Mouse (Mus musculus): ENCODE data around the gene Rhoj.
"Not testable (repeated sequence)": the region's sequence is repeated elsewhere in the genome, so short reads cannot be mapped to it uniquely, and the experiment has no call there.

Gene Rhoj

DNA sequence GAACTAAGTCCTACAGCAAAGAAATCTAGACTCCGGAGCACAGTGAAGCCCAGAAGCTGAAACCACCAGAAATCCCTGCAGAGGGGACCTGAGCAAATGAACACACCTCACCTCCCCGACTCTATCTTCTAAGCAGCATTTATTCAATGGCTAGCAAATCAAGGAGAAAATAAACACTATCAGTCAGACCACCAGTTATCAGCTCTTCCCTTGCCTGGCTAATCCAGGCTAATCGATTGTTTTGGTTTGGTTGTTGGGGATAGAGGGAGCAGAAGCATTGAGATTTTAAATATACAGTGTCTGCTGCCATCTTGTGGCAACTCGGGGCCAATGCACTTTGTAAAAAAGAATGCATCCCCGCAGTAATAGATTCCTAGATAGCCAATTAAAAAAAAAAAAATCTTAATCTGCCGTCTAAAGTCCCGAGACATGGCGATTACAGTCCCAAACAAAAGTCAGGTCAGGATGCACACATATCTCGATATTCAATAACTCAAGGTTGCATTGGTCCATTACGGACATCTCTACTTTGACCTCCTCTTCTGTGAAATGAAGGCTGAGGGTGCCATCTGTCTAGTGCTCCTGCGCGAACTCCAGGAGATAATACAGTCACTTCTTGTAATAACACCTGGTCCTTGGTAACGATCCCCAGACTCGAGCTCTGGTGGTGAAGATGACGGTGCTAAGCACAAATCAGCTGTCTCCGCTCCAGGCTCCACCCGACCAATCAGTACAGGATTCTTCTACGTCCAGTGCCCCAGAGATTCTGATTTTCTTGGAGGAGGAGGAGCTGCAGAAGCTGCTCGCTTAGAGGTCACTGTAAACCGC, 81.4 kb downstream of the Rhoj start:
- in situ Hi-C loops (cut with MboI, MseI): loop anchor here (5.0 kb wide), 1 partner anchor 1072 kb away; the partner anchor contains the start of gene Gm11042

DNA sequence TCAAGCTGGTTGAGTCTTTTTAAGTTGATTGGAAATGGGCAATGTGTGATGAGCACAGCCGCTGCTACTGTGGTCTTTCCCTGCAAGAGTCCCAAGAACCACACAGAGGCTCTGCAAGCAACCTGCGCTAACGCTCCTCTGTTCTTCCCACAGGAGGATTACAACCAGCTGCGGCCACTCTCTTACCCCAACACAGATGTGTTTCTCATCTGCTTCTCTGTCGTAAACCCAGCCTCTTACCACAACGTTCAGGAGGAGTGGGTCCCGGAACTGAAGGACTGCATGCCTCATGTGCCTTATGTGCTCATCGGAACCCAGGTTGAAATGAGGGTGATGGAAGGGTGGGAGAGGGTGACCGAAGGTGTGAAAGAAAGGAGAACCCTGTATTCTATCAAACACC, 83.4 kb downstream of the Rhoj start:
- in situ Hi-C loops (cut with MboI, MseI): no loop called here

DNA sequence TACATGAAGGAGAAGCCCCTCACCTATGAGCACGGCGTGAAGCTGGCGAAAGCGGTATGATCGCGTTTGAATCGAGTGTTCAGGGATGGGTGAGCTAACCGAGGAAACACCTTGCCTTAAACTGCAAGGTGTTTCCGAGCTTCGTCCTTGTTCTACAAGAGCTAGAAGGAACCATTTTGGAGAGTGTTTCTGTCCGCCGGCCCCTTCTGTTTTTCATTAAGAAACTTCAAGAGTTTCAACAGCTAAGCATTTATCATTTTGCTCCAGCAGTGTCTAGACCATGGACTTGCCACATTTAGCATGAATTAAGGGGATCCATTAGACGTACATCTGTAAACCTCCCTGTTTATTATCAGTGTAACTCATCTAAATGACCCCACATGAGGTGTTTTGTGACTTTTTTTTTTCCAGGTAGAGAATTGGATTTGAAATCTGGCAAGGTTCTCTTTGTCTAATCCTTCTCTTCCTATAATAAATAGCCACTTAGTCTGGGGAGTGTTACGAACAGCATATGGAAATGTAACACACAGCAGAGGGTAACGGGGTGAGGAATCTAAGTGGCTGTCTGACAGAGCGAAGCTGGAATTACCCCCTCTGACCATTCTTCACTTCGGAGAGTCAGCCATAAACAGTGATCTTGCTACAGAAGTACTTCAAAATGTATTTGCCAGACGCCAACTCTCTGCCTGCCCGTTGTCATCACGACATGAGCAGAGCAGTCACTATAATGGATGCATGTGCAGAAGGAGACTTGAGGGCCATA, 86.1 kb downstream of the Rhoj start:
- in situ Hi-C loops (cut with MboI, MseI): no loop called here

DNA sequence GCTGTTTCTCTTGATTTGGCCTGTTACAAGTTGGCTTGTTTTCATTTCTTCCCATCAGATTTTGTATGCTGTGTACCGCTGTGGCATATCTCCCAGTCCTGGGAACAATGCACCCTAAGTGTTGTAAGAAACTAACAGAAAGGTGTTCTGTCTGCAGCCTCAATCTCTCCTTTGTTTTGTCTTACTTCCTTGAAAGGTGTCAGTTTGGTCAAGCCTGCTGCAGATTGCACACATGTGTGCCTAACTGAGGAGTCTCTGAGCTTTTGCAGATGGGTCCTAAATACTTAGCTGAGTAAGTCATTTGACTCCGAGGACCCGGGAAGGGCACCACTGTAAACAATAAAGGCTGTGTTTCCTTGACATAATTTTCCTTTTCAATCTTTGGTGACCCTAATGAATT, 88.5 kb downstream of the Rhoj start:
- in situ Hi-C loops (cut with MboI, MseI): no loop called here

DNA sequence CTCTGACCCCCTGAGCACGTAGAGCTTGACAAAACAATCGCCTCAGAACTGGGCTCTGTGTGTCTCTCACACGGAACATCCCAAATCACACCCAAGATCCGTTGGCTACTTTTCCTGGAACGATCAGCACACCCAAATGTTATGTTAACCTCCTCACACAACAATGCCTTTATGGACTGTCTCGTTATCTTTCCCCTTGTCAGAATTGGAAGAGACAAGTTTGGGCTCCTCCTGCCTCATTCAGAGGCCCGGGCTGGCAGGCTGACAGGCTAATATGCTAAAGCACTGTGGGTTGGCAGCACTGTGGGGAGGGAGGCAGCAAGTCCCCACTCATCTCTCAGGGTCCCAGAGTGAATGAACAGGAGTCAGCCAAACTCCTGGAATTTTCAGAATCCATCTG, 89.0 kb downstream of the Rhoj start:
- in situ Hi-C loops (cut with MboI, MseI): no loop called here

DNA sequence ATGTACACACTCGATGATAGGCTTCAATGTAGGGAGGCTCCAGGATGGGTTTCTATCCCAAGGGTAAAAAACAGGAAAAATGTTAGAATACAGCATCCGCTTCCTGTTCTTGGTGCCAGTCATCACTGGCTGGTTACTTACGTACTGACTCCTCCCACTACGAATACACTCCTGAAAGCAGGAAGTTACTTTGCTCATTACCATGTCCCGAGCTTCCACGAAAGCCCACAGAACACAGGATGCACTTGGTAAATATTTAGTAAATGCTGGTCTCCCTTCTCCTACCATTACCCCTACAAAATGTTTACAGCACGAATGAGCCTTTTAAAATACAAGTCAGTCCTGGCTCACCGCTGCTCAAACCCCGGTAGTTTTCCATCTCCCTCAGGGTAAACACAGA, 104.8 kb downstream of the Rhoj start:
- in situ Hi-C loops (cut with MboI, MseI): no loop called here

DNA sequence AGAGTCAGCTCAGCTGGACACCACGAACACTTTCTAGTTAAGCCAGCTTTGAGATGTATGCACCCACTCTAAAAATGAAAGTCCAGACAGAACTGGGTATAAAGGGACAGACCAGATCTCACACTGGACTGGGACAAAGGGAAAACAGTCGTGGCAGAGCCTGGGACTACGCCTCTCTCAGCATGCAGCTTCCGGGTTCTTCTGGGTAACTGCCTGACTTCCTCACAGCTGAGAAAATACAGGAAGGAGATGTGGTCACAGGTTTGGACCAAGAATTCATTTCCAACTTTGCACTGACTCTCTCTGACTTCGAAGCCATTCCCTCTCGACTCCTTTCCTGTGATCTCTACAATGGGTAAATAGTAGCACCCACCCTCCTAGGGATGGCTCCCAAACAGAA, 106.9 kb downstream of the Rhoj start:
- in situ Hi-C loops (cut with MboI, MseI): no loop called here

DNA sequence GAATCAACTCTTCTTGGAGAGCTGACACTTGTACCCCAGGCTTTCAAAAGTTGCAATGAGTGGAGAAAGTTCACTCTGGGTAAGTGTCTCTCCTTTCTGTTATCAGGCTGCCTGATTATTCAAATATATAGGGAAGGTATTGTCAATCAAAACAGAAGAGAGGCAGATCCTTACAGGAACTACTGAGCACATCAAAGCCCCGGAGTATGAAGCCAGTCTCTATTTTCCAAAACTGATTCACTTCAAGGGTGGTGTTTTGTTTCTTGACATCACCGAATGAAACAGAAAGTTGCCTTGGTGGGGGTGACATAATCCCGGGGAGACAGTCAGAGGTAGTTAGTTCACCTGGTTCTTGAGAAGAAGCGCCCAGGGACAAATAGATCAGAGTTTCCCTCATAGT, 108.6 kb downstream of the Rhoj start, which contains the start of gene Gphb5:
TSS of gene Gphb5 (minus strand) at position 101 of the 400 bp plus-strand sequence.
- in situ Hi-C loops (cut with MboI, MseI): no loop called here

DNA sequence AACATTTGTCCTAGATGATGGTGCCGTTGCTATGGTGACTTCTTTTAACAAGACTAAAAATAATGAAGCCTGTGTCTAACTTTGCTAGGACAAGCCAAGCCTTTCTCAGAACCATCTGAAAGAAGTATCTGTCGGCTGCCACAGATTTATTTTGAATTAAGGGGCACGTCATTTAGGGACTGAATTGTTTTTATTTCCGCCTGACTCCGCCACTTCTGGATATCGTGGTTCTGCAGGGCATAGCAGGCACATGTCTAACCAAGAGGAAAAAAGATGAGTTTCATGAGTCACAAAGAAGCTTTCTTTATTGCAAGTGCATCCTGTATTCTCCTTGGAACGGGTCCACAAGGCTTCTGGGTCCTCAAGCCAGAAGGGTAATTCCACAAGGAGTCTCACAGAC, 116.2 kb downstream of the Rhoj start:
- in situ Hi-C loops (cut with MboI, MseI): no loop called here

DNA sequence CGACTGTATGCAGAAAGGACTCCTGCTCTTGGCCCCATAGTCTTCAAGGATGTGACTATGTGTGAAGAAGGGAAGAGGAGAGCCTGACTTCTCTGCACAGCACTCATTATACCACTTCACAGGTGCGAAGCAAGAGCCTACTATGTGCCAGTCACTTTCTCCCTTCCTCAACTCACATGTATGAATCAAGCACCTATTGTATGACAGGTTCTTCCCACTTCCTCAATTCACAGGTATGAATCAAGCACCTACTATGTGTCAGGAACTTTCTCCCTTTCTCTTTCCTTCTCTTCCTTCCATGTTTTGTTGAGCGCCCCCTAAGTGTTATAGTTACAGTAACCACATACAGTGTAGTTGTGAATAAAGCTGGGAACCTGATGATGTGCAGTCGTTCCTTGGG, 116.7 kb downstream of the Rhoj start:
- in situ Hi-C loops (cut with MboI, MseI): no loop called here

DNA sequence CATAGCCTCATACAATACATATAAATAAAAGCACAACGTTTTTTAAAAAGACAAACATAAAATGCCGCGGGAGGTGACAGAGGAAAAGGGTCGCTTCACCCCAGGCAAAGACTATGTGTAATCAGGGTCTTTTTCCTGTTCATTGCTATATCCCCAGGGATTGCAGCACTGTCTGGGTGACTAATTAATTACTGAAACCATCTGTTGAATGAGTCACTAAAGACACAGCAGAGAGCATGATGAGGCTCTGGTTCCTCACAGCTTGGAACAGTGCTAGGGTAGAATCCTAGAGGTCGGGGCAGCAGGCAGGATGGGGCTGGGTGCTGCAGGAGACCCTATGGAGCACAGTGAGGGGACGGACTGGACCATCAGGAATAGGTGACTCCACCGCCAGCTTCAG, 117.8 kb downstream of the Rhoj start:
- in situ Hi-C loops (cut with MboI, MseI): no loop called here

DNA sequence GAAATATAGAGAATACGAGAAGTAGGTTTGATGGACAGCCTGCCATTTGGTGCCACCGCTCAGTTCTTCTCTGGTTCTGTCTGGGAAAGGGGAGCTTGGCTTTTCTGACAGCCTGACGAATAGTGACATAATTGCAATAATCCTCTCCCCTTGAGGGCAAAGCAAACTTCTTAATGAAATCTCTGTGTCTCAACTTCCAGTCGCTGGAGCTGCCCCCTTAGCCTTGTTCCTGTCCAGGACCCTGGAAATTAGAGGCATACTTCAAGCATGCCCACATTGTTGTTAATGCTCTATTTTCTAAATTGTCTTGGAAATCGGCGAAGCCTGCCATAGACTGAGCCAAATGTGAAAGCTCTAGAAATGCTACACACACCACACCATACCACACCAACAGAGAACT, 120.6 kb downstream of the Rhoj start:
- in situ Hi-C loops (cut with MboI, MseI): no loop called here

DNA sequence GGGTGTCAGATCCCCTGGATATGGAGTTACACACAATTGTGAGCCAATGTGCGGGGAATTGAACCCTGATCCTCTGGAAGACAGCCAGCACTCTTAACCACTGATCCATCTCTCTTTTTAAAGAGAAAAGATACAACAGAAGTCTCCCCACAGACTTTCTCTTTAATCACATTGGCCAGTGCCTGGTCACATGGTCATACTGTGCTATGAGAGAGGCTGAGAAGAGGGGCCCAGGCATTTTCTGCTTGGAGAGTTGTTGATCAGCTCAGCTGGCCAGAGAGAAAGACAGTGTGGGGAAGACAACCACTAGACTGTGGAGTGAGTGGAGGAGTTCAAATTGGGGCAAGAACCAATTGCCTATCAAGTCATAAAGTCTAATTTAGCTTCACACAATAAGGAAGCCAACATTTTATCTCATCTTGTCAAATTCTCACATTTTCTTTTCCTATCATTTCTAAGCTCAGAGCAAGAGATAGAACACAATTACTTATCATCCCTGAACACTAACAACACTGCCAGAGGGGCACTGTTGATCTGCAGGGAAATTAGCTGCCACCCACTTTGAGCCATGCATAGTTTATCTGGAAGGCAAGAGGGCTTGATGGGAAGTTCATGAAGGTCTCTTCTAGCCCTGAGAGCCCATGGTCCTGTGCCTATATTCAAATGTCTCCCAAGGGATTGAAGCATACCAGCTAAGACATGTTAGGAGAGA, 121.7 kb downstream of the Rhoj start:
- in situ Hi-C loops (cut with MboI, MseI): no loop called here

DNA sequence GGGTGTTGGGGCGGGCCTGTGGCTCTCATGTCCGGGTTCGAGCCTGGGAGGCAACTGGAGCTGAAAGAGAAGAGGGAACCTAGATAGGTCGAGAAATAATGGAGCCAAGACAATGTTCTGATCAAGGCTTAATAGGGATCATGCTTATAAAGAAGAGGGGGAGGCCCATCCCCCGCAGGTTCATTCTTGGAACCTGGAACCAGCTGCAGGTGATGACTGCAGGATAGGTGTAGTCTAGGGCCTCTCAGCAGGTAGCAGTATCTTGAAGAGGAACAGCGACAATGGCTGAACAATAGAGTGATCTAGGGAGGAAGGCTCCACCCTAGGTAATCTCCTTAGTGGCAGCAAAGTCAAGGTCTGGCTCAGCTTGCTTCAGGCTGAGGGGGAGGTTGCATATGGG, 124.3 kb downstream of the Rhoj start:
- in situ Hi-C loops (cut with MboI, MseI): not testable (repeated sequence)

DNA sequence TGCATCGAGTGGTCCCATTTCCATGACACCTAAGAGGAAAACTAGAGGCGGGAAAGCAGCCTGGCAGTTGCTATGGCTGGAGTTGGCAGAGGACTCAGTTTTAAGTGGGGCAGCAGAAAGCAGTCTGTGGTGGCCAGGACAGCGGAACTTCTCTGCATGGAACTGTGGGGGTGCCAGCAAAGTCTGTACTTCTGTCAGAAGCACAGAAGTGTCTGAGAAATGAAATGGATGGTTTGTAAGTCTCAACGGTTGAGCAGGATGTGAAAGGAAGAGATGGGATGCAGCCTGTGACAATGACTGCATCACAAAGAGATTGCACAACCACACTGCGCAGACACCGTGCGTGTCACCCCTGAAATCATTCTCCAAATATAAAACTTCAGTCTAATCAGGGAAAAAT, 138.1 kb downstream of the Rhoj start:
- in situ Hi-C loops (cut with MboI, MseI): no loop called here

DNA sequence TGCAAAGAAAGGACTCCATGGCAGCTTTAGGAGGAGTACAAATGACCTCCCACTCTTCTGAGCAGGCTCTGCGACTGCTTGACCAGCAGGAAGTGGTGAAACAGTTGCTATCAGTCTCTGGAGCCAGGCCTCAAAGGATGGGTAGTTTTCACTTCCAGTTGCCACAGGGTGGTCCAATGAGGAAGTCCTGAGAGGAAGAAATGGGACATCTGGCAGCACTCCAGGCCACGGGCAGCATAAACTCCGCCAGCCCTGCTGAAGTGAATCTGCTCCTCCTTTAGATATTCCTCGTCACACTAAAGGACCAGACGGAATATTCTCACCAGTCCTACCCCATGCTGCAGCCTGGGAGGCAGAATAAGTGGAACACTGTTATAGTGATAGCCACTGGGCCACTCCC, 140.8 kb downstream of the Rhoj start:
- in situ Hi-C loops (cut with MboI, MseI): no loop called here

DNA sequence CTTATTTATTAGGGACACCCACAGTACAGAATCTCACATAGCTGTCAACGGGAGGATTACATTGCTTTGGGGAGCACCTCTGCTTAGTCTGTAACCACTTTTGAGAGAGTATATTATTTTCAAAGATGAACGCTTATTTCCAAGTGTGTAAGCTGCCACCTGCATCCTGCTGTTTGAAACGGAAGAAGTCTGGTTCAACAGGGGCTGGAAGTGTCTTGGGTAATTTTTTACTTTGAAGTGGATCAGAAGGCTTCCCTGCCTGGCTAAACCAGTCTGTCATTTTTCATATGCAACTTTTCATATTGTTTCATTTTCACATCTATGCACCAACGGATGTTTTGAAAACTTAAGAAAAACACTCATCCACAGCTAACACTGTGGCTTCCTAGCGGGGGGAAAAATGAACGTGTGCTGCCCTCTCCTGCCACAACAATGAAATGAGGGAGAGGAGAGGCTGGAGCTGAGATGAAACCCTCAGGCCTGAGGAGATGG, 141.4 kb downstream of the Rhoj start:
- in situ Hi-C loops (cut with MboI, MseI): no loop called here

DNA sequence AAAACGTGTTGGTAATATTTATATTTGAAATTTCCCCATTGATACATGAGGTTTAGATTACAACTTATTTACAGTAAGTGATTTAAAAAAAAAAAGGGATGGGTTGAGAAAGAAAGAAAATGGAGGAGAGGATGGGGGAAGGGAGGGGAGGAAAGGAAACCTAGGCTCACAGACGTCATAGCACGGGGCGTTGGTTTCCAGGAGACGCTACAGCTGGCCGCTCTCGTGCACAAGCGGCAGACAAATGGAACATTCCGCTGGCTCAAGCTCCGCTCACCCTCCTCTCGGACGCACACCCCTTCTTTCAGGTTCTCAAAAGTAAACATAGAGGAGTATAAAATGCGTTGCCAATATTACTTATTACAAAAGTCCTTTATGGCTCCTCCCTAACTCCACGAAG, 141.9 kb downstream of the Rhoj start:
- in situ Hi-C loops (cut with MboI, MseI): no loop called here

DNA sequence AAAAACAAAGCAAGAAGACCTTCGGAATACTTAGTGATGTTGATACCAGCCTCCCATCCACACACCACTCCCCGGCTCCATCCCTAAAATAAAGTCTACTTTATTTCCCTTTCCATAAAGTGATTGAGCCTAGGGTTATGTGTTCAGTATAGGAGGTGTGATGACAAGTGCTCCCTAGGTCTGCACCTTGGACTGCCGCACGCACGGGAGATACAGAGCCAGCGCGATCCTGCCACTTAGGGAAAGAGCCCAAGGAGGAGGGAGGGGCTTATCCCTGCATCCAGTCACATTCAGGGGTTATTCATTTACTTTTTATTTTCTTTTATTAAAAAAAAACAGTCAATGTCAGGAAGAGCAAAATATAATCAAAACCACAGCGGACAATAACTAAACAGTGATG, 142.5 kb downstream of the Rhoj start:
- in situ Hi-C loops (cut with MboI, MseI): no loop called here
